Mouse (Mus musculus): Measurements from ENCODE around the gene Taok3. TPM values are rescaled to one million over a fixed set of nuclear protein-coding genes. Genes with fewer than 3 reads are reported as not detected.
A peak's percentile ranks its signal among the peaks of the same experiment; 100 is the strongest.
"Not testable (repeated sequence)": the region's sequence is repeated elsewhere in the genome, so short reads cannot be mapped to it uniquely, and the experiment has no call there.

Taok3 gene
- polyA plus RNA-seq, 1 experiment from 2014 or later, result 46.7 TPM

- Histone ChIP-seq H3K4me2 (no peak overlapping the region), H3K27me3 (no peaks in the 10 kb centered on the region), H3K4me1 (replicated peaks) (peaks cover 35% of the 10 kb centered on the region), H3K27ac (replicated peaks) (no peak overlapping the region), H3K4me3 (no peak overlapping the region), H3K9me3 (no peaks in the 10 kb centered on the region), H3K9ac (no peak overlapping the region), H3K36me3 (peaks cover 55% of the 10 kb centered on the region)
- ATAC-seq (ENCODE audit: low read depth), result no peak
- 92% methylated on average over 8 of the region's 8 CpGs for WGBS
These were observed 162.4 kb downstream of the Taok3 start for GRCm38 (mm10) chr5:117282360-117282759.

DNA sequence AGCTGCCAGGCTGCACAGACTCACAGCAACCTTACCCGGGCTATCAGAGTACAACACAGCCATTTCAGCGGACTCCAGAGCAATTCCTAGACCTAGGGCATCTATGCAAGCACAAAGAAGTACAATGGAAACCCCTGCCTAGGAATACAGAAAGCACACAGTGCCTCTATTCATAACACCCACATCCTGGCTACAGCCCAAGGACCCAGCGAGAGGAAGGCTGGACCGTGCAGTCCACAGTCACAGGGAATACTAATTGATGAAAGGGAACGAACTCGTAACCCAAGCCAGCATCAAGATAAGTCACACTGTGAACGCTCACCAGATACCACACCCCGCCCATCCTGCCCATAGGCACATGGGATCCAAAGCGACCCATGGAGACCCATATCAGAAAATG, 164.1 kb downstream of the Taok3 start:
- Histone ChIP-seq H3K4me3 (no peak overlapping the region), H3K4me2 (0 out of 2 replicates have a peak overlapping the region, but pooled peaks have one; percentile 82), H3K27ac (replicated peaks) (peak overlapping the region; percentile 61), H3K27me3 (peaks cover 6% of the 10 kb centered on the region; the same call in 1 of the 2 replicates), H3K9ac (no peak overlapping the region), H3K9me3 (no peaks in the 10 kb centered on the region), H3K4me1 (replicated peaks) (peaks cover 42% of the 10 kb centered on the region), H3K36me3 (peaks cover 52% of the 10 kb centered on the region)
- WGBS, result 54% methylated on average over 9 of the region's 9 CpGs
- peak; percentile 19; the same call in 1 of the 2 replicates for ATAC-seq (ENCODE audit: low read depth)

DNA sequence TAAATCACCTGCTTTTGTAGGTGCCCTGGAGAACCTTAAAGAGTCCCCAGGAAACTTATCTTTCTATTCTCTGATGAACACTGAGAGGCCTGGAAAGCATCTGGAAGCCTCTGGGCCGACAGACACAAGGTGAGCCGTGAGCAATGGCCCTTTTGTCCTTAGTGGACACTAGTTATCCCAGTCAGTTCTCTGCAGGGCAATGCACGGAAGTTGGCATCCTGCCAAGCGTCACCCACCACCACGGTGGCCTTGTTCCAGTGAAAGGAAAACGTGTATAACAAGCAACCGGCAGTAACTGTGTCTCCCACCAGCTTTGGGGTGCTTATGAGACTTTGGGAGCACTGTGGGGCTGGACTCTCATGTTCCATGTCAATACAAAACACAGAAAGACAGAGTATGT, 164.8 kb downstream of the Taok3 start:
- no peak for ATAC-seq (ENCODE audit: low read depth)
- no peaks in the 10 kb centered on the region for H3K9me3 ChIP-seq
- peaks cover 42% of the 10 kb centered on the region for H3K4me1 ChIP-seq (replicated peaks)
- peak overlapping the region; percentile 82 for H3K4me2 ChIP-seq
- 48% methylated on average over 7 of the region's 7 CpGs for WGBS
- H3K27ac ChIP-seq (replicated peaks), result peak overlapping the region; percentile 61
- H3K4me3 ChIP-seq, result no peak overlapping the region
- H3K36me3 ChIP-seq, result peaks cover 52% of the 10 kb centered on the region
- H3K9ac ChIP-seq, result no peak overlapping the region
- peaks cover 6% of the 10 kb centered on the region; the same call in 1 of the 2 replicates for H3K27me3 ChIP-seq

DNA sequence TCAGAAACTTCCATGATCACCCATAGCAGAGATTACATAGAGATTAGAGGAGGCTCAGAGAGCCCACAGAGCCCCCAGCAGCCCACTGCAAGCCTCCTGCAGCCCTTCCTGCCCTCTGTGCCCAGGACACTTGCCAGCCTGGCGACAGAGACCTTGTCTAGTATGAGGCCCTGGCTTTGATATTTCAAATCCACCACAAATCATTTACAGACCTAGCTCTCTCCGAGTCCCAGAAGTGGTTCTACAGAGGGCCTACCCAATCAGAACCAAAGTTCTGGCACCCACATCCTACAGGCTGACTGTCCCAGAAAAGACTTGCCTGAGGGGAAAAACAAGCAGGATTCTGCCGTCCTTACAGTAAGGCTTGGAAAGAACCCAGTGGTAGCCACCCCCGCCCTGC, 165.3 kb downstream of the Taok3 start:
- Histone ChIP-seq H3K27ac (replicated peaks) (0 out of 2 replicates have a peak overlapping the region, but pooled peaks have one; percentile 61), H3K4me3 (no peak overlapping the region)
- no peak for ATAC-seq (ENCODE audit: low read depth)

GRCm38 (mm10) chr5:117286286-117286685, 166.4 kb downstream of the Taok3 start:
- no peak for ATAC-seq (ENCODE audit: low read depth)

More for the DNA sequence above, 165.3 kb downstream of the Taok3 start:
- Histone ChIP-seq H3K9me3 (no peaks in the 10 kb centered on the region), H3K36me3 (peaks cover 50% of the 10 kb centered on the region), H3K27me3 (peaks cover 6% of the 10 kb centered on the region; the same call in 1 of the 2 replicates), H3K4me1 (replicated peaks) (peaks cover 42% of the 10 kb centered on the region), H3K4me2 (peak overlapping the region; percentile 82), H3K9ac (0 out of 2 replicates have a peak overlapping the region, but pooled peaks have one; percentile 88)
- WGBS, result 77% methylated on average over 4 of the region's 4 CpGs

DNA sequence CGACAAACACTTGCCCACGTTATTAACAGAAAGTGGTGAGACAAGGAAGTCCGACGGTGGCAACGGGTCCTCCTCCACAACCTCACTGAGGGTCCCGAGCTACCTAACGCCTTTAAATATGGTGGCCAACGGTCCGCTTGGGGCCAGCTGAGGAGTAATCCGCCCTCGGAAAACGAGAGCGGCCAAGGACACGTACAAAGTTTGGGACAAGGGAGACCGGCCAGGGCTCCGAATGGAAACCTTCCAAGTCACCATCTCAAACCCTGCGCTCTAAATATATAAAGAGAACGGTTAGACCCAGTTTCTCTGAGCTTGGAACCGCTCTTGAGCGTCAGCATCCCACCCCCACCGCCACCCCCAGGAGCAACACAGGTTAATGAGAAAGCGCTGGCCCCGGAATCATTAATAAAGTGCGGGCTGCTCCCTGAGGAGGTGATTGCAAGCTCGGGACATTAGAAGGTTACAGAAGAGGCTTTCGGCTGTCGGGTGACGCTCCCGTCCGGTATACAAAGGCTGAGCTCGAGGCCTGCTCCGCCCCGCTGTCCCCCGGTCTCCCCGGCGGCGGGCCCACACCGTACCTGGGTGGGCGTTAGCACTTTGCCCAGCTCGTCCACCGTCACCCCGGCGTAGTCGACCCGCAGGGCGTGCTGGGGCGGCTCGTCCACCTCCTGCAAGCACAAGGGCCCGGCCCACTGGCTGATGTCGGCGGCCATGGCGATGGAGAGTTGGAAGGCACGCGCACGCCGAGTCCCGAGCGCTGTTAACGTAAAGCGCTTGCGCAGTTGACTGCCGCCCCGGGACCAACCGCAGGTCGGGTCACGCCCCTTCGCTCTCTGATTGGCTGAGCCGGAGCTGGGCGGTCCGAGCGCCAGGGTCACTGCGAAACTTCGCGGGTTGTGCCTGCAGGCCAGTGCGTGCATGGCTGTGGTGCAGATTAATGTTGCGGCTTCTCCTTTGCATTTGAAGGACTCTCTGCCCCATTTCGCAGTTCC, 167.2 kb downstream of the Taok3 start, which contains the start of gene Pebp1:
TSS of gene Pebp1 (minus strand) at position 795 of the 992 bp plus-strand sequence.
- H3K4me3 ChIP-seq, result peak within 1 kb of the TSS; percentile 87
- H3K27ac ChIP-seq (replicated peaks), result peak within 1 kb of the TSS; percentile 62
- peaks cover 6% of the 10 kb centered on the region; the same call in 1 of the 2 replicates for H3K27me3 ChIP-seq
- H3K4me2 ChIP-seq, result peak within 1 kb of the TSS; percentile 82
- peak; percentile 94 for ATAC-seq (ENCODE audit: low read depth)
- H3K9me3 ChIP-seq, result no peaks in the 10 kb centered on the region
- peak within 1 kb of the TSS; percentile 88 for H3K9ac ChIP-seq
- peaks cover 32% of the 10 kb centered on the region for H3K36me3 ChIP-seq
- under 1% methylated on average over 77 of the region's 77 CpGs for WGBS
- H3K4me1 ChIP-seq (replicated peaks), result peaks cover 42% of the 10 kb centered on the region

More at GRCm38 (mm10) chr5:117286286-117286685, 166.4 kb downstream of the Taok3 start:
- Histone ChIP-seq H3K27me3 (peaks cover 6% of the 10 kb centered on the region; the same call in 1 of the 2 replicates), H3K4me3 (peak overlapping the region; percentile 87), H3K36me3 (peaks cover 40% of the 10 kb centered on the region), H3K4me1 (replicated peaks) (peaks cover 42% of the 10 kb centered on the region), H3K9me3 (no peaks in the 10 kb centered on the region), H3K27ac (replicated peaks) (no peak overlapping the region), H3K4me2 (peak overlapping the region; percentile 82), H3K9ac (peak overlapping the region; percentile 88)
- 49% methylated on average over 3 of the region's 3 CpGs for WGBS

DNA sequence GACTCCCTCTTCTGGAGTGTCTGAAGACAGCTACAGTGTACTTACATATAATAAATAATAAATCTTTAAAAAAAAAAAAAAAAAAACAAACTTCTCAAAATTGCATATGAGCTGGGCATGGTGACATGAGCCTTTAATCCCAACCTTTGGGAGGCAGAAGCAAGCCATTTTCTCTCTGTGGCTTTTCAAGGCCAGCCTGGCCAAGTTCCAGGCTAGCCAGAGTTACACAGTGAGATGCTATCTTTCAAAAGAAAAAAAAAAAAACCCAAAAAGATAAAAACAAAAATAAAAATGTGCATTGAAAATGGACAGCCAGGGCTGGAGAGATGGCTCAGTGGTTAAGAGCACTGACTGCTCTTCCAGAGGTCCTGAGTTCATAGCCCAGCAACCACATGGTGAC, 169.7 kb downstream of the Taok3 start:
- no peak overlapping the region for H3K4me3 ChIP-seq
- H3K9ac ChIP-seq, result no peak overlapping the region
- no peaks in the 10 kb centered on the region for H3K9me3 ChIP-seq
- peaks cover 14% of the 10 kb centered on the region for H3K36me3 ChIP-seq
- peaks cover 28% of the 10 kb centered on the region for H3K4me1 ChIP-seq (replicated peaks)
- no peak overlapping the region for H3K27ac ChIP-seq (replicated peaks)
- H3K27me3 ChIP-seq, result peaks cover 6% of the 10 kb centered on the region; the same call in 1 of the 2 replicates
- no peak for ATAC-seq (ENCODE audit: low read depth)
- no peak overlapping the region for H3K4me2 ChIP-seq

DNA sequence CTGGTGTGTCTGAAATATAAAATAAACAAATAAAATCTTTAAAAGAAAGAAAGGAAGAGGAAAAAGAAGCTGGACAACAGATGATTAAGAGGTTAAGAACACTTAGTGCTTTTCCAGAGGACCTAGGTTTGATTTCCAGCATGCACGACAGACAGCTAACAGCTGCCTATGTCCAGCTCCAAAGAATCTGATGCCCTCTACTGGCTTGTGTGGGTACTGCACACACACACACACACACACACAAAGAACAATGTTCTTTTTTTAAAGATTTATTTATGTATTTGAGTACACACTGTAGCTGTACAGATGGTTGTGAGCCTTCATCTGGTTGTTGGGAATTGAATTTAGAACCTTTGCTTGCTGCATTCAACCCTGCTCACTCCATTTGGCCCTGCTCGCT, 170.2 kb downstream of the Taok3 start:
- Histone ChIP-seq H3K4me2 (no peak overlapping the region), H3K27ac (replicated peaks) (no peak overlapping the region), H3K4me1 (replicated peaks) (peaks cover 24% of the 10 kb centered on the region), H3K4me3 (no peak overlapping the region), H3K27me3 (peaks cover 6% of the 10 kb centered on the region; the same call in 1 of the 2 replicates), H3K36me3 (peaks cover 9% of the 10 kb centered on the region), H3K9ac (no peak overlapping the region), H3K9me3 (no peaks in the 10 kb centered on the region)
- WGBS, result 95% methylated on average over 2 of the region's 2 CpGs
- no peak for ATAC-seq (ENCODE audit: low read depth)

DNA sequence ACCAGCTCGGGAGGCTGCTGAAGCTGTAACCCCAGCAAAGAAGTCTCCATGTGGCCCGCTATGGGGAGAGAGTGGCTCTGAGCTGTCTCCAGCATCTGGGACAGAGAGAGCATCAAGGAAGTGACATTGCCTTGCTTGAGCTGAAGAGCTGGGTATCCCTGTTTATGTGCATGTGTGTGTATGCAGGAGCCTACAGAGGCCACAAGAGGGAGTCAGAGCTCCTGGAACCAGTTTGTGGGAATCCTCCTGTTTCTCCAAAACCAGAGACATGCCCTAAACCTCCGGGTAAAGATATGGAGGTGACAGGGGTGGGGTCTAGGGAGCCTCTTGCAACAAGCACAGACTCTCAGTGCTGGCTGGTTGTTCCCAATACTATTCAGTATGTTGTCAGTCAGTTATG, 171.4 kb downstream of the Taok3 start:
- ATAC-seq (ENCODE audit: low read depth), result no peak
- 83% methylated on average over 3 of the region's 3 CpGs for whole genome bisulfite sequencing

DNA sequence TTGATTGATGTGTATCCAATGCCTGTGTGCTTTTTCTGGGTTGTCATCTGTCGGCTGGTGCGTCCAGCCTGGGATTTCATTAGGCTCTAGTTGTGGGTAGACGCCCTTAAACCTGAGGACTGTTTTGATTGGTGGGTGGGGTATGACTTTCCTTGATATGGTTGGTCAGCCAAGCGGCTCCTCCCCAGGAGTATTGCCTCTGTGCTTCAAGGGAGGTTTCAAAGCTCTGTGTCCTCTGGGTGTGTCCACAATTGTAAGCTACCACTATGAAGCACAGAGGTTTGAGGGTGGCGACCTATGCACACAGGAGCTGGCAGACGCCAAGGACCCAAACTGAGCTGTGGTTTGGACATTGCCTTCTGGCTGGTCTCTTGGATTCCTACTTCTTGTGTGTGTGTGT, 172.6 kb downstream of the Taok3 start:
- 74% methylated on average over 6 of the region's 6 CpGs for WGBS
- H3K27me3 ChIP-seq, result peaks cover 6% of the 10 kb centered on the region; the same call in 1 of the 2 replicates
- no peak for ATAC-seq (ENCODE audit: low read depth)
- no peaks in the 10 kb centered on the region for H3K36me3 ChIP-seq
- no peak overlapping the region for H3K4me2 ChIP-seq
- H3K9ac ChIP-seq, result no peak overlapping the region
- no peak overlapping the region for H3K27ac ChIP-seq (replicated peaks)
- H3K4me3 ChIP-seq, result no peak overlapping the region
- peaks cover 7% of the 10 kb centered on the region for H3K4me1 ChIP-seq (replicated peaks)
- H3K9me3 ChIP-seq, result no peaks in the 10 kb centered on the region

More for the DNA sequence above, 171.4 kb downstream of the Taok3 start:
- no peak overlapping the region for H3K27ac ChIP-seq (replicated peaks)
- H3K9me3 ChIP-seq, result no peaks in the 10 kb centered on the region
- H3K4me3 ChIP-seq, result no peak overlapping the region
- no peak overlapping the region for H3K9ac ChIP-seq
- H3K27me3 ChIP-seq, result peaks cover 6% of the 10 kb centered on the region; the same call in 1 of the 2 replicates
- H3K4me1 ChIP-seq (replicated peaks), result peaks cover 11% of the 10 kb centered on the region
- H3K36me3 ChIP-seq, result no peaks in the 10 kb centered on the region
- H3K4me2 ChIP-seq, result no peak overlapping the region

GRCm38 (mm10) chr5:117293776-117294175, 173.8 kb downstream of the Taok3 start:
- H3K36me3 ChIP-seq; H3K9me3 ChIP-seq; H3K4me1 ChIP-seq (replicated peaks); H3K4me3 ChIP-seq; H3K27me3 ChIP-seq; H3K9ac ChIP-seq; H3K27ac ChIP-seq (replicated peaks); H3K4me2 ChIP-seq; ATAC-seq (ENCODE audit: low read depth): not testable (repeated sequence)
- WGBS, result 81% methylated on average over 3 of the region's 3 CpGs

- H3K27ac ChIP-seq (replicated peaks), result no peak overlapping the region
- no peaks in the 10 kb centered on the region for H3K27me3 ChIP-seq
- WGBS, result 90% methylated on average over 8 of the region's 8 CpGs
- H3K4me3 ChIP-seq, result no peak overlapping the region
- H3K9ac ChIP-seq, result no peak overlapping the region
- H3K4me1 ChIP-seq (replicated peaks), result no peaks in the 10 kb centered on the region
- no peak overlapping the region for H3K4me2 ChIP-seq
- ATAC-seq (ENCODE audit: low read depth), result no peak
- no peaks in the 10 kb centered on the region for H3K9me3 ChIP-seq
- no peaks in the 10 kb centered on the region for H3K36me3 ChIP-seq
These were observed 175.1 kb downstream of the Taok3 start for GRCm38 (mm10) chr5:117295011-117295410.
